Mouse (Mus musculus) G1E (cell line): Measurements from ENCODE around the gene Gm36028. TPM values are rescaled to one million over a fixed set of nuclear protein-coding genes. Genes with fewer than 3 reads are reported as not detected.

Experiments
- ATAC-seq: 2 replicates; pipeline ENCODE4 v1.8.0; 2016; ENCODE audit warnings: mild to moderate bottlenecking; ENCODE audit not compliant: insufficient number of reproducible peaks, poor library complexity, low FRiP score, severe bottlenecking; ENCODE audit errors: extremely low read depth
- DNase-seq: peaks from one replicate; pipeline ENCODE4 v3.0.0; 2012; ENCODE audit warnings: low spot score
- H3K27me3 ChIP-seq: 2 replicates; pipeline ENCODE4 v1.6.1; 2012; ENCODE audit warnings: mild to moderate bottlenecking, low read length, inconsistent platforms; ENCODE audit not compliant: insufficient read depth
- H3K36me3 ChIP-seq: replicated peaks from 2 replicates; pipeline ENCODE3; 2012; ENCODE audit warnings: mild to moderate bottlenecking, inconsistent platforms
- H3K4me1 ChIP-seq: 2 replicates; pipeline ENCODE4 v1.6.1; 2012; ENCODE audit warnings: low read depth, low read length, inconsistent platforms, mixed read lengths; ENCODE audit not compliant: insufficient read depth
- H3K4me3 ChIP-seq: 2 replicates; pipeline ENCODE4 v1.5.1; 2012; ENCODE audit warnings: low read depth, mild to moderate bottlenecking, inconsistent platforms, low read length, moderate library complexity, mixed read lengths
- H3K9me3 ChIP-seq: replicated peaks from 2 replicates; pipeline ENCODE4 v1.6.1; 2012; ENCODE audit warnings: inconsistent platforms
- CTCF ChIP-seq: IDR thresholded peaks from 2 replicates; pipeline ENCODE4 v1.5.1; 2012; ENCODE audit warnings: low read depth, low read length, inconsistent platforms, mixed read lengths
- GATA1 ChIP-seq: IDR thresholded peaks from 2 replicates; pipeline ENCODE4 v1.6.1; 2012; ENCODE audit warnings: borderline replicate concordance, low read length, inconsistent platforms, mixed read lengths
- GATA2 ChIP-seq: IDR thresholded peaks from 2 replicates; pipeline ENCODE4 v1.6.1; 2012; ENCODE audit warnings: low read depth, low read length, inconsistent platforms, borderline replicate concordance
- POLR2AphosphoS5 ChIP-seq: IDR thresholded peaks from 2 replicates; pipeline ENCODE4 v1.6.1; 2012; ENCODE audit warnings: low read depth, low read length, inconsistent platforms; ENCODE audit not compliant: insufficient replicate concordance
- TAL1 ChIP-seq: conservative IDR thresholded peaks from 2 replicates; pipeline ENCODE4 v1.6.1; 2012; ENCODE audit warnings: low read depth, low read length, inconsistent platforms, mixed read lengths
- polyA plus RNA-seq: library from polyadenylated mRNA; stranded (reverse); fragments of >175 nt; gene quantifications from 2 replicates; pipeline ENCODE4 v1.2.3, GENCODE M21; 2012
- total RNA-seq, 2 experiments: library from RNA; stranded (forward) in 1 of 2; stranded (reverse) in 1 of 2; fragments of 200-1000 nt in 1 of 2; fragments of >200 nt in 1 of 2; fragmentation: Nextera tagmentation in 1 of 2; gene quantifications; 2 replicates each; pipeline ENCODE4 v1.2.3; 2014 to 2017

Gm36028 gene
- total and polyA plus RNA-seq, 3 experiments: 0.16 TPM; not detected in 2

- DNase-seq (no peak), ATAC-seq (no peak)
- TF ChIP-seq GATA1: no peak
- no peak for TF ChIP-seq TAL1
- no peak for TF ChIP-seq POLR2AphosphoS5
- no peak for TF ChIP-seq GATA2
- no peak for TF ChIP-seq CTCF
- Histone ChIP-seq H3K4me1 (peaks cover 2% of the 10 kb centered on the region; the same call in 1 of the 2 replicates), H3K9me3 (no peaks in the 10 kb centered on the region), H3K4me3 (no peak overlapping the region), H3K27me3 (peaks cover 38% of the 10 kb centered on the region), H3K36me3 (no peaks in the 10 kb centered on the region)
Observed at GRCm38 (mm10) chr16:37842439-37842838, 18.5 kb downstream of the Gm36028 start.

- Histone ChIP-seq H3K9me3 (no peaks in the 10 kb centered on the region), H3K27me3 (peaks cover 38% of the 10 kb centered on the region), H3K4me3 (no peak overlapping the region), H3K4me1 (no peaks in the 10 kb centered on the region; the same call in 1 of the 2 replicates), H3K36me3 (peaks cover 4% of the 10 kb centered on the region)
- ATAC-seq (no peak), DNase-seq (no peak)
- TF ChIP-seq TAL1: no peak
- TF ChIP-seq POLR2AphosphoS5: no peak
- no peak for TF ChIP-seq GATA2
- TF ChIP-seq CTCF: no peak
- no peak for TF ChIP-seq GATA1
Observed at GRCm38 (mm10) chr16:37837571-37837970, 23.4 kb downstream of the Gm36028 start.

GRCm38 (mm10) chr16:37831041-37831440 lies 29.9 kb downstream of the Gm36028 start:
- DNase-seq (no peak), ATAC-seq (no peak)
- TF ChIP-seq CTCF (no peak), TAL1 (no peak), GATA2 (no peak), GATA1 (no peak), POLR2AphosphoS5 (no peak)
- Histone ChIP-seq H3K36me3 (peaks cover 23% of the 10 kb centered on the region), H3K9me3 (no peaks in the 10 kb centered on the region), H3K27me3 (peaks cover 17% of the 10 kb centered on the region), H3K4me1 (no peaks in the 10 kb centered on the region; the same call in 1 of the 2 replicates), H3K4me3 (no peak overlapping the region)

GRCm38 (mm10) chr16:37826286-37826685 lies 34.7 kb downstream of the Gm36028 start:
- Histone ChIP-seq H3K36me3 (peaks cover 40% of the 10 kb centered on the region), H3K9me3 (no peaks in the 10 kb centered on the region), H3K4me3 (no peak overlapping the region), H3K4me1 (no peaks in the 10 kb centered on the region), H3K27me3 (peaks cover 36% of the 10 kb centered on the region)
- DNase-seq (no peak), ATAC-seq (no peak)
- no peak for TF ChIP-seq GATA1
- no peak for TF ChIP-seq TAL1
- TF ChIP-seq GATA2: no peak
- no peak for TF ChIP-seq POLR2AphosphoS5
- no peak for TF ChIP-seq CTCF

- no peak for DNase-seq
- TF ChIP-seq CTCF: no peak
- TF ChIP-seq GATA2: no peak
- TF ChIP-seq POLR2AphosphoS5: no peak
- no peak for ATAC-seq
Observed at GRCm38 (mm10) chr16:37824778-37825505, 36.0 kb downstream of the Gm36028 start.

GRCm38 (mm10) chr16:37823949-37824348 lies 37.0 kb downstream of the Gm36028 start:
- H3K4me3 ChIP-seq: no peak overlapping the region
- peaks cover 36% of the 10 kb centered on the region for H3K27me3 ChIP-seq
- no peaks in the 10 kb centered on the region for H3K9me3 ChIP-seq
- DNase-seq (no peak), ATAC-seq (no peak)
- no peak for TF ChIP-seq TAL1
- no peak for TF ChIP-seq GATA2
- TF ChIP-seq CTCF: no peak
- no peak for TF ChIP-seq GATA1
- no peak for TF ChIP-seq POLR2AphosphoS5
- H3K4me1 ChIP-seq: no peaks in the 10 kb centered on the region
- peaks cover 38% of the 10 kb centered on the region for H3K36me3 ChIP-seq

More at GRCm38 (mm10) chr16:37824778-37825505, 36.0 kb downstream of the Gm36028 start:
- no peak overlapping the region for H3K4me3 ChIP-seq
- no peaks in the 10 kb centered on the region for H3K9me3 ChIP-seq
- H3K4me1 ChIP-seq: no peaks in the 10 kb centered on the region
- H3K36me3 ChIP-seq: peaks cover 41% of the 10 kb centered on the region
- H3K27me3 ChIP-seq: peaks cover 40% of the 10 kb centered on the region

- peaks cover 19% of the 10 kb centered on the region for H3K36me3 ChIP-seq
- H3K9me3 ChIP-seq: no peaks in the 10 kb centered on the region
- peaks cover 16% of the 10 kb centered on the region for H3K4me1 ChIP-seq
- no peak for DNase-seq
- H3K4me3 ChIP-seq: no peak overlapping the region
- TF ChIP-seq CTCF (no peak), POLR2AphosphoS5 (no peak), GATA1 (no peak), GATA2 (no peak), TAL1 (no peak)
- H3K27me3 ChIP-seq: peaks cover 23% of the 10 kb centered on the region
- ATAC-seq: no peak
Observed at GRCm38 (mm10) chr16:37817986-37818385, 43.0 kb downstream of the Gm36028 start.
